Mouse (Mus musculus): ENCODE results near the gene Lrch1. TPM values are rescaled to one million over a fixed set of nuclear protein-coding genes. Genes with fewer than 3 reads are reported as not detected.

The Lrch1 gene
- polyA plus RNA-seq, 1 experiment from 2014 or later, result 12.6 TPM

DNA sequence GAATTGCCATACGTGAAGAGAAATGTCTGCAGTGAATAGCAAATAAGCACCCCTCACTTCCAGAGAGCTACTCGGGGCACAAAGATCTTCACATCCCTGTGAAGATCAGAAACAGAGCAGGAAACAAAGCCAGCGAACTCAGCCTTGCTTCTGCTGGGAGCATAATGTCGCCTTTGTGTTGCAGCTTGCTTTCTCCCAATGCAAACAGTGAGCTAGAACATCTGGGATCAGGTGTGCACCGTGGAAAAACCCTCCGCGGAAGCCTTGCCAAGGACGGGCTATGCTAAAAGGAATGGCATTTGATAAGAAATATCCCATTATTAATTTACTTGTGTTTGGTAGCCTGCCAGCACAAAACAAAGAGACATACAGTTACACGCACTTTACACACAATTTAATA, 95.8 kb downstream of the Lrch1 start:
- no peaks in the 10 kb centered on the region for H3K27me3 ChIP-seq (ENCODE audit: control insufficient read depth, insufficient read depth, low read length)
- DNase-seq (ENCODE audit: low spot score), result peak; percentile 19
- no peak overlapping the region for H3K9ac ChIP-seq (ENCODE audit: low read depth, low read length)
- ATAC-seq (ENCODE audit: low FRiP score), result no peak
- H3K4me2 ChIP-seq (replicated peaks; ENCODE audit: low read depth, low read length), result no peak overlapping the region
- no peak overlapping the region for H3K27ac ChIP-seq (ENCODE audit: low read depth, low read length)
- no peaks in the 10 kb centered on the region for H3K36me3 ChIP-seq (ENCODE audit: control insufficient read depth, insufficient read depth, low read length)
- H3K9me3 ChIP-seq (ENCODE audit: control insufficient read depth, low read length), result no peaks in the 10 kb centered on the region
- WGBS, result 59% methylated on average over 9 of the region's 9 CpGs
- H3K4me3 ChIP-seq (ENCODE audit: low read depth, low read length), result no peak overlapping the region
- no peaks in the 10 kb centered on the region for H3K4me1 ChIP-seq (replicated peaks; ENCODE audit: control insufficient read depth, insufficient read depth, low read length)

- no peaks in the 10 kb centered on the region for H3K27me3 ChIP-seq (ENCODE audit: control insufficient read depth, insufficient read depth, low read length)
- no peaks in the 10 kb centered on the region for H3K36me3 ChIP-seq (ENCODE audit: control insufficient read depth, insufficient read depth, low read length)
- H3K9ac ChIP-seq (ENCODE audit: low read depth, low read length), result no peak overlapping the region
- no peak overlapping the region for H3K27ac ChIP-seq (ENCODE audit: low read depth, low read length)
- WGBS, result 85% methylated on average over 6 of the region's 6 CpGs
- H3K4me1 ChIP-seq (replicated peaks; ENCODE audit: control insufficient read depth, insufficient read depth, low read length), result no peaks in the 10 kb centered on the region
- ATAC-seq (ENCODE audit: low FRiP score), result no peak
- no peak overlapping the region for H3K4me2 ChIP-seq (replicated peaks; ENCODE audit: low read depth, low read length)
- H3K4me3 ChIP-seq (ENCODE audit: low read depth, low read length), result no peak overlapping the region
- no peak for DNase-seq (ENCODE audit: low spot score)
- no peaks in the 10 kb centered on the region for H3K9me3 ChIP-seq (ENCODE audit: control insufficient read depth, low read length)
Observed at GRCm38 (mm10) chr14:74849020-74849419, 98.7 kb downstream of the Lrch1 start.

DNA sequence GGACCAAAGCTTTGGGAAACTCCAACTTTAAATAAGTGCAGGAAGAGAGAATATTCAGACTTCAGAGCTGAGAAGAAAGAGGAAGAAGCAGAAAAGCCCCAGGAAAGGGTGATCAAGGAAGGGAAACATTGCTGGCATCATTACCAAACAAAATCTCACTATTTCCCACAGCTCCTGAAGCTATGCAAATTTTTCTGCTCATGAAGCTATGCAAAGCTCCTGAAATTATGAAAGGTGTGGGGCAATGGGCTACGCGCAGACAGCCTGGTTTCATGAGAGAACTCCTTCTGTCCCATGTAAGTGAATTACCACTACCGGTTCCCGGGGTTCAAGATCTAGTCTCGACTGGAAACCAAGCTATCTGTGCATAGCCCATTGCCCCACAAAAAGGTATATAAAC, 99.5 kb downstream of the Lrch1 start:
- H3K4me2 ChIP-seq (replicated peaks; ENCODE audit: low read depth, low read length), result no peak overlapping the region
- 95% methylated on average over 5 of the region's 5 CpGs for WGBS
- H3K27ac ChIP-seq (ENCODE audit: low read depth, low read length), result no peak overlapping the region
- no peaks in the 10 kb centered on the region for H3K36me3 ChIP-seq (ENCODE audit: control insufficient read depth, insufficient read depth, low read length)
- ATAC-seq (ENCODE audit: low FRiP score) (no peak), DNase-seq (ENCODE audit: low spot score) (no peak)
- H3K4me3 ChIP-seq (ENCODE audit: low read depth, low read length), result no peak overlapping the region
- H3K9ac ChIP-seq (ENCODE audit: low read depth, low read length), result no peak overlapping the region
- no peaks in the 10 kb centered on the region for H3K27me3 ChIP-seq (ENCODE audit: control insufficient read depth, insufficient read depth, low read length)
- H3K4me1 ChIP-seq (replicated peaks; ENCODE audit: control insufficient read depth, insufficient read depth, low read length), result no peaks in the 10 kb centered on the region
- no peaks in the 10 kb centered on the region for H3K9me3 ChIP-seq (ENCODE audit: control insufficient read depth, low read length)

- no peak overlapping the region for H3K4me3 ChIP-seq (ENCODE audit: low read depth, low read length)
- no peak for ATAC-seq (ENCODE audit: low FRiP score)
- no peak overlapping the region for H3K27ac ChIP-seq (ENCODE audit: low read depth, low read length)
- H3K9ac ChIP-seq (ENCODE audit: low read depth, low read length), result no peak overlapping the region
- H3K4me1 ChIP-seq (replicated peaks; ENCODE audit: control insufficient read depth, insufficient read depth, low read length), result no peaks in the 10 kb centered on the region
- WGBS, result 72% methylated on average over 14 of the region's 14 CpGs
- no peaks in the 10 kb centered on the region for H3K36me3 ChIP-seq (ENCODE audit: control insufficient read depth, insufficient read depth, low read length)
- no peak for DNase-seq (ENCODE audit: low spot score)
- no peaks in the 10 kb centered on the region for H3K27me3 ChIP-seq (ENCODE audit: control insufficient read depth, insufficient read depth, low read length)
- no peaks in the 10 kb centered on the region for H3K9me3 ChIP-seq (ENCODE audit: control insufficient read depth, low read length)
- no peak overlapping the region for H3K4me2 ChIP-seq (replicated peaks; ENCODE audit: low read depth, low read length)
Observed at GRCm38 (mm10) chr14:74847311-74848133, 100.2 kb downstream of the Lrch1 start.

DNA sequence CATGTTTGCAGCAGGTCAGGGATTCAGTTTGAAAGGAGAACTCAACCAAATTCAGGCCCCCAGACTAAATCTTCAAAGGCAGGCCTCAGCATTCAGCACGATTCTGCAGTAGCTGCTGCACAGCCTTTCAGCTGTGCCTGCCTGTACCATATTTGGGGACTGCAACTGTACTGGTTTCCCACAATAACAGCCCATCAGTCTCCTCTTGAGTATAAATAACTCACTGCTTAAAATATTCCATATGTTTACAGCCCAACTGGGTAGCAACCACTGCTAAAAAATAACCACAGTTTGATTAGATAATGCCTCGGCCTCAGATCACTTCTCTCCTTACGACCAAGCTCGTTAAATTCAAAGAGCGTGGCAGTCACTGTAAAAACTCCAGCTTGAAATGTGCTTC, 101.0 kb downstream of the Lrch1 start:
- Histone ChIP-seq H3K27ac (ENCODE audit: low read depth, low read length) (no peak overlapping the region), H3K4me1 (replicated peaks; ENCODE audit: control insufficient read depth, insufficient read depth, low read length) (no peaks in the 10 kb centered on the region), H3K27me3 (ENCODE audit: control insufficient read depth, insufficient read depth, low read length) (no peaks in the 10 kb centered on the region), H3K4me3 (ENCODE audit: low read depth, low read length) (no peak overlapping the region), H3K36me3 (ENCODE audit: control insufficient read depth, insufficient read depth, low read length) (no peaks in the 10 kb centered on the region), H3K9me3 (ENCODE audit: control insufficient read depth, low read length) (no peaks in the 10 kb centered on the region), H3K9ac (ENCODE audit: low read depth, low read length) (no peak overlapping the region), H3K4me2 (replicated peaks; ENCODE audit: low read depth, low read length) (no peak overlapping the region)
- DNase-seq (ENCODE audit: low spot score) (no peak), ATAC-seq (ENCODE audit: low FRiP score) (no peak)
- 81% methylated on average over 5 of the region's 5 CpGs for WGBS

DNA sequence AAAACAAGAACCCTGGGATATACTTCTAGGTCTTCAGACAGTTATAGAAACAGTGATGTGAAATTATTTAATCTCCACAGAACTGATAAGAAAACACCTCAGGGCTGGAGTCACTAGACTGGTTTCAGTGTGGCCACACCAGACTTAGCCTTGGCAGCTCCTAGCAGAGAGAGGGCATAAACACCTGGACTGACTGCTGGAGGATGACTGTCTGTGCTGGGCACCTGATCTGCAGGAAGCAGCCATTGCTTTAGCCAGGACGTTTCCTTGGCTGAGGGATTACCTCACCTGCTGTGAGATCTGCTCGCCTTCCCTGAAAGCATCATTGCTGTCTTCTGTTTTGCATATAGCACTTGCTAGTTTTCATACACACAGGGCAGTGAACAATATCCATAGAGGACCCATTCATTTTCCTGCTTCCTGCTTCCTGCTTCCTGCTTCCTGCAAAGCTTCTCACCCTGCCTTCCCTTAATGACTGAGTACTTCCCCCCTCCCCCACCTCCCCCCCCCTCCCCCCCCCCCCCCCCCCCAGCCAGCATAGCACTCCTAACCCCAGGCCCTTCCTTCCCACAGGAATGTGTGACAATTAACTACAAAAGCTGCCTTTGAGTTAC, 101.9 kb downstream of the Lrch1 start:
- DNase-seq (ENCODE audit: low spot score), result no peak
- no peak for ATAC-seq (ENCODE audit: low FRiP score)
- 36% methylated on average over 2 of the region's 2 CpGs for WGBS

GRCm38 (mm10) chr14:74841708-74842107, 106.0 kb downstream of the Lrch1 start:
- ATAC-seq (ENCODE audit: low FRiP score) (no peak), DNase-seq (ENCODE audit: low spot score) (no peak)
- Histone ChIP-seq H3K27me3 (ENCODE audit: control insufficient read depth, insufficient read depth, low read length) (no peaks in the 10 kb centered on the region), H3K27ac (ENCODE audit: low read depth, low read length) (no peak overlapping the region), H3K4me2 (replicated peaks; ENCODE audit: low read depth, low read length) (no peak overlapping the region), H3K4me1 (replicated peaks; ENCODE audit: control insufficient read depth, insufficient read depth, low read length) (no peaks in the 10 kb centered on the region), H3K9ac (ENCODE audit: low read depth, low read length) (no peak overlapping the region), H3K9me3 (ENCODE audit: control insufficient read depth, low read length) (no peaks in the 10 kb centered on the region), H3K36me3 (ENCODE audit: control insufficient read depth, insufficient read depth, low read length) (no peaks in the 10 kb centered on the region), H3K4me3 (ENCODE audit: low read depth, low read length) (no peak overlapping the region)
- 76% methylated on average over 2 of the region's 2 CpGs for WGBS

More for the DNA sequence above, 101.9 kb downstream of the Lrch1 start:
- no peaks in the 10 kb centered on the region for H3K36me3 ChIP-seq (ENCODE audit: control insufficient read depth, insufficient read depth, low read length)
- no peak overlapping the region for H3K9ac ChIP-seq (ENCODE audit: low read depth, low read length)
- H3K27ac ChIP-seq (ENCODE audit: low read depth, low read length), result no peak overlapping the region
- no peak overlapping the region for H3K4me2 ChIP-seq (replicated peaks; ENCODE audit: low read depth, low read length)
- no peak overlapping the region for H3K4me3 ChIP-seq (ENCODE audit: low read depth, low read length)
- H3K27me3 ChIP-seq (ENCODE audit: control insufficient read depth, insufficient read depth, low read length), result no peaks in the 10 kb centered on the region
- H3K4me1 ChIP-seq (replicated peaks; ENCODE audit: control insufficient read depth, insufficient read depth, low read length), result no peaks in the 10 kb centered on the region
- no peaks in the 10 kb centered on the region for H3K9me3 ChIP-seq (ENCODE audit: control insufficient read depth, low read length)

- Histone ChIP-seq H3K4me2 (replicated peaks; ENCODE audit: low read depth, low read length) (no peak overlapping the region), H3K9me3 (ENCODE audit: control insufficient read depth, low read length) (no peaks in the 10 kb centered on the region), H3K27ac (ENCODE audit: low read depth, low read length) (no peak overlapping the region), H3K4me1 (replicated peaks; ENCODE audit: control insufficient read depth, insufficient read depth, low read length) (no peaks in the 10 kb centered on the region), H3K27me3 (ENCODE audit: control insufficient read depth, insufficient read depth, low read length) (no peaks in the 10 kb centered on the region), H3K4me3 (ENCODE audit: low read depth, low read length) (no peak overlapping the region), H3K36me3 (ENCODE audit: control insufficient read depth, insufficient read depth, low read length) (no peaks in the 10 kb centered on the region), H3K9ac (ENCODE audit: low read depth, low read length) (no peak overlapping the region)
- ATAC-seq (ENCODE audit: low FRiP score) (no peak), DNase-seq (ENCODE audit: low spot score) (no peak)
- WGBS, result 52% methylated on average over 3 of the region's 3 CpGs
Observed at GRCm38 (mm10) chr14:74841297-74841696, 106.4 kb downstream of the Lrch1 start.

DNA sequence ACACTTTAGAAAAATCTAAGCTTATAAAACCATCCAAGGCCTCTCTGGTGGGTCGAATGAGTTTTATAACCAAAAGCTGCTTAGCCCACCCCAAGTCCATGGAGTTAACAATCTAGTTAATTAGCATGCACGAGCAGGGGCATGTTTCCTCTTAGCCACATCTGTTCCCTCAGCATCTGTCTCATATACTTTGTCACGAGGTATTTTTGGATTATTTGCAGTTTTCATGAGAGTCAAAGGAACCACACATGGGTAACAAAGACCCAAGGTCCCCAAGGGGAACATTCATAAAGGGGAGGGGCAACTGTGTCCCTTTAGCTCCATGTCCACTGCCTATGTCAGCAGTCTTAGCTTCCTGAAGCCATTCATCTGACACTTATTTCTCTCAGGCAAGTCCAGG, 106.9 kb downstream of the Lrch1 start:
- H3K4me3 ChIP-seq (ENCODE audit: low read depth, low read length), result no peak overlapping the region
- H3K36me3 ChIP-seq (ENCODE audit: control insufficient read depth, insufficient read depth, low read length), result no peaks in the 10 kb centered on the region
- H3K9me3 ChIP-seq (ENCODE audit: control insufficient read depth, low read length), result no peaks in the 10 kb centered on the region
- ATAC-seq (ENCODE audit: low FRiP score), result no peak
- WGBS, result 79% methylated on average over 3 of the region's 3 CpGs
- no peak overlapping the region for H3K9ac ChIP-seq (ENCODE audit: low read depth, low read length)
- DNase-seq (ENCODE audit: low spot score), result no peak
- no peaks in the 10 kb centered on the region for H3K27me3 ChIP-seq (ENCODE audit: control insufficient read depth, insufficient read depth, low read length)
- no peak overlapping the region for H3K27ac ChIP-seq (ENCODE audit: low read depth, low read length)
- no peak overlapping the region for H3K4me2 ChIP-seq (replicated peaks; ENCODE audit: low read depth, low read length)
- no peaks in the 10 kb centered on the region for H3K4me1 ChIP-seq (replicated peaks; ENCODE audit: control insufficient read depth, insufficient read depth, low read length)
